ENCODE assay signal across 8 mouse cellular contexts in the genomic region with DNA sequence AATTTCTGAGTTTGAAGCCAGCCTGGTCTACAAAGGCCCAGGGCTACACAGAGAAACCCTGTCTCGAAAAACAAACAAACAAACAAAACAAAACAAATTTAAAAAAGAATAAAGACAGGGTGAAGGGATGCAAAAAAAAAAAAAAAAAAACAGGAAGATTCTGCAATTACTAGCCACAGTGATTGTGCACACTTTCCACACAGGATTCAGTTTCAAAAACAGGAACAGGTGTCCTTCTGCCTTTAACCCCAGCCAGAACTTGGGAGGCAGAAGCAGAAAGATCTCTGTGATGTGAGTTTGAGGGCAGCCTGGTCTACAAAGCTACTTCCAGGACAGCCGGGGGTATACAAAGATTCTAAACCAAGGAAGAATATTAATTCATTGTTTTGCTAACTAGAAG. TPM values are rescaled to one million over a fixed set of nuclear protein-coding genes. Genes with fewer than 3 reads are reported as not detected.
DNase-seq lines count a peak whose midpoint lies in the region; ATAC-seq and TF ChIP-seq lines count a peak whose summit lies in the region.

No protein-coding gene starts in this region.

- peak overlapping the region; percentile 73 for H3K9ac ChIP-seq in heart, embryonic 15.5 days
- peak overlapping the region; percentile 76 for H3K9ac ChIP-seq in MEL (ENCODE audit: control insufficient read depth, low read depth, low read length, poor library complexity, severe bottlenecking)
- H3K9ac ChIP-seq in hindbrain, embryonic 14.5 days: peak overlapping the region; percentile 85
- peak overlapping the region; percentile 50 for H3K9ac ChIP-seq in midbrain, embryonic 11.5 days (ENCODE audit: low read length)

- peak overlapping the region; percentile 84 for H3K4me2 ChIP-seq in heart, embryonic 15.5 days
- peak overlapping the region; percentile 75 for H3K4me2 ChIP-seq in hindbrain, embryonic 14.5 days (replicated peaks)
- H3K4me2 ChIP-seq in midbrain, embryonic 11.5 days: peak overlapping the region; percentile 67

- TF ChIP-seq POLR2A in MEL (IDR thresholded peaks at IDR 0.05; ENCODE audit: control insufficient read depth in 1 of 2, insufficient read depth in 1 of 2, low read depth in 1 of 2, low read length in 2 of 2, poor library complexity in 1 of 2): no peak

- TF ChIP-seq EP300 in MEL (IDR thresholded peaks at IDR 0.05; ENCODE audit: low read depth in 1 of 2, low read length in 2 of 2): no peak

- no peak for TF ChIP-seq CTCF in MEL (IDR thresholded peaks at IDR 0.05 in 2 of 3, conservative IDR thresholded peaks at IDR 0.05 in 1 of 3; ENCODE audit: control insufficient read depth in 1 of 3, insufficient read depth in 1 of 3, low read depth in 2 of 3, low read length in 3 of 3, poor library complexity in 1 of 3, severe bottlenecking in 1 of 3)

- peak overlapping the region; percentile 69 for H3K4me3 ChIP-seq in heart, embryonic 15.5 days
- peak overlapping the region; percentile 67 to 88 for H3K4me3 ChIP-seq in MEL (ENCODE audit: control insufficient read depth in 1 of 2, insufficient read depth in 1 of 2, low read depth in 2 of 2, low read length in 2 of 2)
- H3K4me3 ChIP-seq in hindbrain, embryonic 14.5 days (replicated peaks; ENCODE audit: low read length): peak overlapping the region; percentile 54
- H3K4me3 ChIP-seq in midbrain, embryonic 11.5 days (ENCODE audit: low read depth, low read length): peak overlapping the region; percentile 63

- peak overlapping the region; percentile 91 for H3K27ac ChIP-seq in heart, embryonic 15.5 days
- no peak overlapping the region for H3K27ac ChIP-seq in MEL (ENCODE audit: control insufficient read depth, low read depth, low read length)
- peak overlapping the region; percentile 91 for H3K27ac ChIP-seq in hindbrain, embryonic 14.5 days
- no peak overlapping the region; the same call in 1 of the 2 replicates for H3K27ac ChIP-seq in midbrain, embryonic 11.5 days (ENCODE audit: low read depth, low read length)

- peaks cover 8% of the 10 kb centered on the region; the same call in 1 of the 2 replicates for H3K36me3 ChIP-seq in heart, embryonic 15.5 days
- H3K36me3 ChIP-seq in MEL (ENCODE audit: control insufficient read depth in 1 of 2, insufficient read depth in 2 of 2, low read length in 2 of 2): peaks cover 0 to 6% of the 10 kb centered on the region in 2 experiments; a peak in 2 of 4 replicates
- no peaks in the 10 kb centered on the region for H3K36me3 ChIP-seq in hindbrain, embryonic 14.5 days (replicated peaks; ENCODE audit: control insufficient read depth, insufficient read depth)
- H3K36me3 ChIP-seq in midbrain, embryonic 11.5 days (ENCODE audit: control insufficient read depth, insufficient read depth, low read length): peaks cover 5% of the 10 kb centered on the region; the same call in 1 of the 2 replicates

- no peaks in the 10 kb centered on the region for H3K9me3 ChIP-seq in heart, embryonic 15.5 days (replicated peaks)
- no peaks in the 10 kb centered on the region for H3K9me3 ChIP-seq in MEL (replicated peaks; ENCODE audit: insufficient read depth, low read length)
- H3K9me3 ChIP-seq in hindbrain, embryonic 14.5 days (ENCODE audit: control insufficient read depth, low read length): no peaks in the 10 kb centered on the region
- no peaks in the 10 kb centered on the region for H3K9me3 ChIP-seq in midbrain, embryonic 11.5 days (ENCODE audit: control insufficient read depth, low read length)

- TF ChIP-seq RAD21 in MEL (IDR thresholded peaks at IDR 0.05; ENCODE audit: low read depth, low read length): no peak

- DNase-seq in heart, adult 8-10 months (ENCODE audit: low spot score): no peak
- DNase-seq in MEL (ENCODE audit: low read depth, low spot score) (peak; percentile 24), adipocyte (ENCODE audit: low spot score) (no peak)
- no peak for DNase-seq in hindbrain, embryonic 14.5 days (ENCODE audit: low spot score)
- no peak for DNase-seq in midbrain, embryonic 11.5 days (ENCODE audit: low spot score, missing footprints)
- DNase-seq in gastrocnemius, postnatal 36 days: no peak
- no peak for DNase-seq in layer of hippocampus, adult 8-10 months (ENCODE audit: low spot score in 2 of 2)

- ATAC-seq in heart, embryonic 15.5 days (replicated peaks; ENCODE audit: insufficient number of reproducible peaks, insufficient read depth, low FRiP score, low read depth): no peak
- no peak for ATAC-seq in hindbrain, embryonic 14.5 days (ENCODE audit: low FRiP score)
- no peak for ATAC-seq in midbrain, embryonic 11.5 days (ENCODE audit: low FRiP score)

- no peaks in the 10 kb centered on the region for H3K27me3 ChIP-seq in heart, embryonic 15.5 days
- H3K27me3 ChIP-seq in MEL (ENCODE audit: control insufficient read depth in 1 of 2, insufficient read depth in 2 of 2, low read length in 2 of 2): no peaks in the 10 kb centered on the region
- H3K27me3 ChIP-seq in hindbrain, embryonic 14.5 days (ENCODE audit: control insufficient read depth, insufficient read depth, low read length): no peaks in the 10 kb centered on the region
- H3K27me3 ChIP-seq in midbrain, embryonic 11.5 days (ENCODE audit: control insufficient read depth, insufficient read depth, low read length): no peaks in the 10 kb centered on the region

- H3K4me1 ChIP-seq in heart, embryonic 15.5 days (replicated peaks): peaks cover 27% of the 10 kb centered on the region
- peaks cover 0 to 7% of the 10 kb centered on the region in 2 experiments; a peak in 2 of 4 replicates for H3K4me1 ChIP-seq in MEL (ENCODE audit: control insufficient read depth in 1 of 2, insufficient read depth in 2 of 2, low read length in 2 of 2)
- H3K4me1 ChIP-seq in hindbrain, embryonic 14.5 days (replicated peaks; ENCODE audit: control insufficient read depth, insufficient read depth, low read length): peaks cover 25% of the 10 kb centered on the region
- H3K4me1 ChIP-seq in midbrain, embryonic 11.5 days (ENCODE audit: control insufficient read depth, insufficient read depth, low read length): peaks cover 14% of the 10 kb centered on the region

- H3K79me2 ChIP-seq in MEL (ENCODE audit: control insufficient read depth, insufficient read depth, low read length, poor library complexity): peaks cover 10% of the 10 kb centered on the region; the same call in 1 of the 2 replicates

- intact Hi-C loops in gastrocnemius, postnatal 36 days (cut with DNase I): no loop called here

- 59% methylated on average over 2 of the region's 2 CpGs for WGBS in heart, embryonic 15.5 days
- 73% methylated on average over 2 of the region's 2 CpGs for WGBS in hindbrain, embryonic 14.5 days
- 70% methylated on average over 2 of the region's 2 CpGs for WGBS in midbrain, embryonic 11.5 days

RNA-seq across cellular contexts. Expression of gene Borcs6, which starts 1.3 kb away (rescaled TPM):
- polyA plus RNA-seq in heart, embryonic 15.5 days (2015; fragmentation: Nextera tagmentation; extraction: Ambion mirVana): 10.5 and 11.7 TPM in 2 replicates
- 10 to 100 TPM; 16.1 to 18.7 (median 17.1) TPM for total RNA-seq in heart, adult 8-10 months (2022)
- 9.2 and 10.2 TPM in 2 replicates for total RNA-seq in MEL (2012; rRNA removed)
- polyA plus RNA-seq in MEL (2012; ENCODE audit: insufficient read depth in 1 of 2, insufficient read length in 2 of 2, low read depth in 1 of 2, low replicate concordance in 2 of 2, missing spikeins in 1 of 2): 1 to 10 TPM in 1 of 2 experiments, not detected in 1; 9.3 TPM
- polyA plus RNA-seq in hindbrain, embryonic 14.5 days (2014; fragmentation: Nextera tagmentation; extraction: Ambion mirVana): 18.6 and 24.3 TPM in 2 replicates
- polyA plus RNA-seq in midbrain, embryonic 11.5 days (2014; fragmentation: Nextera tagmentation; extraction: Ambion mirVana): 8.8 and 9.8 TPM in 2 replicates
- 10 to 100 TPM; 17.4 to 18.8 TPM for total RNA-seq in gastrocnemius, postnatal 36 days (2021)
- total RNA-seq in layer of hippocampus, adult 8-10 months (2022): 10 to 100 TPM; 30.8 to 33.3 (median 31.5) TPM

RNA-seq across cellular contexts. Expression of gene Tmem107, which starts 12.3 kb away (rescaled TPM):
- polyA plus RNA-seq in heart, embryonic 15.5 days (2015; fragmentation: Nextera tagmentation; extraction: Ambion mirVana): 37.0 and 40.9 TPM in 2 replicates
- 1 to 10 TPM; 6.3 to 8.4 (median 7.5) TPM for total RNA-seq in heart, adult 8-10 months (2022)
- total RNA-seq in MEL (2012; rRNA removed): 44.8 and 47.0 TPM in 2 replicates
- polyA plus RNA-seq in MEL (2012; ENCODE audit: insufficient read depth in 1 of 2, insufficient read length in 2 of 2, low read depth in 1 of 2, low replicate concordance in 2 of 2, missing spikeins in 1 of 2): 10 to 100 TPM in 1 of 2 experiments, not detected in 1; 79.5 TPM
- polyA plus RNA-seq in hindbrain, embryonic 14.5 days (2014; fragmentation: Nextera tagmentation; extraction: Ambion mirVana): 40.3 and 40.7 TPM in 2 replicates
- 53.5 and 57.7 TPM in 2 replicates for polyA plus RNA-seq in midbrain, embryonic 11.5 days (2014; fragmentation: Nextera tagmentation; extraction: Ambion mirVana)
- 1 to 10 TPM; 3.4 TPM for total RNA-seq in gastrocnemius, postnatal 36 days (2021)
- total RNA-seq in layer of hippocampus, adult 8-10 months (2022): 10 to 100 TPM; 14.8 to 21.0 (median 19.0) TPM

RNA-seq across cellular contexts. Expression of gene Aurkb, which starts 12.8 kb away (rescaled TPM):
- polyA plus RNA-seq in heart, embryonic 15.5 days (2015; fragmentation: Nextera tagmentation; extraction: Ambion mirVana): 64.3 and 92.4 TPM in 2 replicates
- total RNA-seq in heart, adult 8-10 months (2022): under 1 TPM in 2 of 4 experiments, not detected in 2; 0.33 to 0.75 TPM
- total RNA-seq in MEL (2012; rRNA removed): 120 and 124 TPM in 2 replicates
- 100 to 1,000 TPM; 159 to 170 TPM for polyA plus RNA-seq in MEL (2012; ENCODE audit: insufficient read depth in 1 of 2, insufficient read length in 2 of 2, low read depth in 1 of 2, low replicate concordance in 2 of 2, missing spikeins in 1 of 2)
- polyA plus RNA-seq in hindbrain, embryonic 14.5 days (2014; fragmentation: Nextera tagmentation; extraction: Ambion mirVana): 17.0 and 22.0 TPM in 2 replicates
- polyA plus RNA-seq in midbrain, embryonic 11.5 days (2014; fragmentation: Nextera tagmentation; extraction: Ambion mirVana): 169 and 171 TPM in 2 replicates
- 1 to 10 TPM in 1 of 2 experiments, under 1 TPM in 1; 0.51 to 1.1 TPM for total RNA-seq in gastrocnemius, postnatal 36 days (2021)
- 1 to 10 TPM in 2 of 4 experiments, under 1 TPM in 2; 0.52 to 1.6 (median 0.88) TPM for total RNA-seq in layer of hippocampus, adult 8-10 months (2022)

RNA-seq across cellular contexts. Expression of gene Vamp2, which starts 30.0 kb away (rescaled TPM):
- polyA plus RNA-seq in heart, embryonic 15.5 days (2015; fragmentation: Nextera tagmentation; extraction: Ambion mirVana): 82.2 and 96.4 TPM in 2 replicates
- total RNA-seq in heart, adult 8-10 months (2022): 10 to 100 TPM; 57.1 to 72.2 (median 68.6) TPM
- 3.3 and 4.2 TPM in 2 replicates for total RNA-seq in MEL (2012; rRNA removed)
- 10 to 100 TPM in 1 of 2 experiments, not detected in 1; 28.9 TPM for polyA plus RNA-seq in MEL (2012; ENCODE audit: insufficient read depth in 1 of 2, insufficient read length in 2 of 2, low read depth in 1 of 2, low replicate concordance in 2 of 2, missing spikeins in 1 of 2)
- 324 and 368 TPM in 2 replicates for polyA plus RNA-seq in hindbrain, embryonic 14.5 days (2014; fragmentation: Nextera tagmentation; extraction: Ambion mirVana)
- polyA plus RNA-seq in midbrain, embryonic 11.5 days (2014; fragmentation: Nextera tagmentation; extraction: Ambion mirVana): 72.4 and 73.5 TPM in 2 replicates
- 10 to 100 TPM; 26.7 to 38.1 TPM for total RNA-seq in gastrocnemius, postnatal 36 days (2021)
- 100 to 1,000 TPM; 926 to 962 (median 934) TPM for total RNA-seq in layer of hippocampus, adult 8-10 months (2022)

RNA-seq across cellular contexts. Expression of gene Per1, which starts 36.8 kb away (rescaled TPM):
- 16.1 and 25.2 TPM in 2 replicates for polyA plus RNA-seq in heart, embryonic 15.5 days (2015; fragmentation: Nextera tagmentation; extraction: Ambion mirVana)
- total RNA-seq in heart, adult 8-10 months (2022): 10 to 100 TPM; 33.3 to 81.2 (median 48.5) TPM
- total RNA-seq in MEL (2012; rRNA removed): 4.5 and 5.6 TPM in 2 replicates
- polyA plus RNA-seq in MEL (2012; ENCODE audit: insufficient read depth in 1 of 2, insufficient read length in 2 of 2, low read depth in 1 of 2, low replicate concordance in 2 of 2, missing spikeins in 1 of 2): 10 to 100 TPM in 1 of 2 experiments, not detected in 1; 34.9 TPM
- 9.6 and 10.1 TPM in 2 replicates for polyA plus RNA-seq in hindbrain, embryonic 14.5 days (2014; fragmentation: Nextera tagmentation; extraction: Ambion mirVana)
- polyA plus RNA-seq in midbrain, embryonic 11.5 days (2014; fragmentation: Nextera tagmentation; extraction: Ambion mirVana): 6.0 and 7.3 TPM in 2 replicates
- total RNA-seq in gastrocnemius, postnatal 36 days (2021): 10 to 100 TPM; 60.9 to 89.0 TPM
- total RNA-seq in layer of hippocampus, adult 8-10 months (2022): 100 to 1,000 TPM in 2 of 4 experiments, 10 to 100 TPM in 2; 91.2 to 107 (median 97.7) TPM

Comparison
In these comparisons a context has a peak if more than half of its experiments do, and no peak if none do; other contexts are left out.
1. H3K27ac ChIP-seq: peak in heart, embryonic 15.5 days (single experiment) and hindbrain, embryonic 14.5 days (single experiment); none in MEL (single experiment) and midbrain, embryonic 11.5 days (single experiment).
2. RNA of gene Aurkb, which starts 12.8 kb away (total RNA-seq): 120 to 124 TPM in MEL; 0.51 to 1.1 TPM in gastrocnemius, postnatal 36 days, 0.52 to 1.6 TPM in layer of hippocampus, adult 8-10 months and 0.33 to 0.75 TPM in heart, adult 8-10 months; every median in the first group is over 10 times any median in the second.
3. Peak in every context shown above with its lines, with median percentiles within 50 percentile points of each other: H3K4me2 ChIP-seq, H3K4me3 ChIP-seq and H3K9ac ChIP-seq.